Mouse (Mus musculus): ENCODE measurements around the gene Coil.

Gene Coil

GRCm38 (mm10) chr11:89003078-89003477, 33.0 kb downstream of the Coil start:
- peak; percentile 78 to 93 for DNase-seq (ENCODE audit: inconsistent age in 2 of 2, low spot score in 1 of 2)

GRCm38 (mm10) chr11:89003726-89004125, 33.7 kb downstream of the Coil start:
- DNase-seq (ENCODE audit: inconsistent age in 2 of 2, low spot score in 1 of 2), result peak; percentile 85 to 94

- DNase-seq (ENCODE audit: inconsistent age in 2 of 2, low spot score in 1 of 2), result peak in 1 of 2 experiments; percentile 48
These were observed 35.4 kb downstream of the Coil start for GRCm38 (mm10) chr11:89005473-89005872.

- no peak for DNase-seq (ENCODE audit: inconsistent age in 2 of 2, low spot score in 1 of 2)
These were observed 36.4 kb downstream of the Coil start for GRCm38 (mm10) chr11:89006404-89006803.

GRCm38 (mm10) chr11:89007582-89007981, 37.5 kb downstream of the Coil start:
- DNase-seq (ENCODE audit: inconsistent age in 2 of 2, low spot score in 1 of 2), result no peak

- DNase-seq (ENCODE audit: inconsistent age in 2 of 2, low spot score in 1 of 2), result no peak
These were observed 39.0 kb downstream of the Coil start for GRCm38 (mm10) chr11:89009066-89009465.

GRCm38 (mm10) chr11:89009496-89009895, 39.4 kb downstream of the Coil start:
- no peak for DNase-seq (ENCODE audit: inconsistent age in 2 of 2, low spot score in 1 of 2)

GRCm38 (mm10) chr11:89012241-89012640, 42.2 kb downstream of the Coil start:
- DNase-seq (ENCODE audit: inconsistent age in 2 of 2, low spot score in 1 of 2), result no peak

GRCm38 (mm10) chr11:89017514-89018182, 47.6 kb downstream of the Coil start:
- peak in 1 of 2 experiments; percentile 62 for DNase-seq (ENCODE audit: inconsistent age in 2 of 2, low spot score in 1 of 2)

GRCm38 (mm10) chr11:89020681-89021305, 50.7 kb downstream of the Coil start:
- peak; percentile 66 to 85 for DNase-seq (ENCODE audit: inconsistent age in 2 of 2, low spot score in 1 of 2)

- peak; percentile 59 to 81 for DNase-seq (ENCODE audit: inconsistent age in 2 of 2, low spot score in 1 of 2)
These were observed 51.6 kb downstream of the Coil start for GRCm38 (mm10) chr11:89021687-89022086.

- DNase-seq (ENCODE audit: inconsistent age in 2 of 2, low spot score in 1 of 2), result peak in 1 of 2 experiments; percentile 67
These were observed 52.2 kb downstream of the Coil start for GRCm38 (mm10) chr11:89022120-89022731.

- DNase-seq (ENCODE audit: inconsistent age in 2 of 2, low spot score in 1 of 2), result peak in 1 of 2 experiments; percentile 76
These were observed 53.4 kb downstream of the Coil start for GRCm38 (mm10) chr11:89023477-89023876.

- DNase-seq (ENCODE audit: inconsistent age in 2 of 2, low spot score in 1 of 2), result peak; percentile 94 to 96
These were observed 54.3 kb downstream of the Coil start for GRCm38 (mm10) chr11:89024181-89024881.

GRCm38 (mm10) chr11:89025603-89026002, 55.6 kb downstream of the Coil start:
- DNase-seq (ENCODE audit: inconsistent age in 2 of 2, low spot score in 1 of 2), result no peak

GRCm38 (mm10) chr11:89026117-89026516, 56.1 kb downstream of the Coil start:
- peak; percentile 66 to 74 for DNase-seq (ENCODE audit: inconsistent age in 2 of 2, low spot score in 1 of 2)

- DNase-seq (ENCODE audit: inconsistent age in 2 of 2, low spot score in 1 of 2), result no peak
These were observed 57.9 kb downstream of the Coil start for GRCm38 (mm10) chr11:89027955-89028361.

GRCm38 (mm10) chr11:89028871-89029405, 58.9 kb downstream of the Coil start:
- peak in 1 of 2 experiments; percentile 63 for DNase-seq (ENCODE audit: inconsistent age in 2 of 2, low spot score in 1 of 2)

- no peak for DNase-seq (ENCODE audit: inconsistent age in 2 of 2, low spot score in 1 of 2)
These were observed 60.5 kb downstream of the Coil start for GRCm38 (mm10) chr11:89030552-89030951.

GRCm38 (mm10) chr11:89031189-89031588, 61.1 kb downstream of the Coil start:
- no peak for DNase-seq (ENCODE audit: inconsistent age in 2 of 2, low spot score in 1 of 2)

GRCm38 (mm10) chr11:89034592-89034991, 64.5 kb downstream of the Coil start:
- DNase-seq (ENCODE audit: inconsistent age in 2 of 2, low spot score in 1 of 2), result peak in 1 of 2 experiments; percentile 47

Measured in adrenal gland, adult (tissue).